Mouse (Mus musculus): ENCODE results near the gene Sbf2. TPM values are rescaled to one million over a fixed set of nuclear protein-coding genes. Genes with fewer than 3 reads are reported as not detected.

The Sbf2 gene
- total and polyA plus RNA-seq, 2 experiments from 2014 or later = 41.0 to 80.1 TPM

DNA sequence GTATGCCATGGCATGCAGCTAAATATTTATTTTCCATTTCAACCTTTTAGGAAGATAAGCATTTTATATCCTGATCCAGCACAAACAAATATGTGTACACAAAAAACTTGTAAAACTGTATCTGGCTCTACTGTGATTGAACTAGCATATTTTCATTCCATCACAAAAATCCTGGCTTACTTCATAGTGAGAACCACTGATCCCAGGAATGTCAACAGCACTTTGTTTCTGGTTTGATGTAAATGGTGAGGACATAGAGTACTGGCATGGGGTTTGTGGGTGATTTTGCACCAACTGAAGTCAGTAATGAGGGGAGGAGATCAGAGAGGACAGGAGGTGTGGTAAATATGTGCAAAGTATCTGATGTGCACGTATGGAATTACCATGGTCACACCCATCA lies 352.1 kb downstream of the Sbf2 start:
- DNase-seq (ENCODE audit: low spot score) = no peak
- Histone ChIP-seq H3K4me2 (ENCODE audit: low read depth, low read length, poor library complexity, severe bottlenecking) (no peak overlapping the region), H3K4me3 (ENCODE audit: low read depth, low read length) (no peak overlapping the region), H3K9ac (replicated peaks; ENCODE audit: low read length, poor library complexity, severe bottlenecking) (no peak overlapping the region), H3K9me3 (ENCODE audit: low read length) (no peaks in the 10 kb centered on the region), H3K27me3 (ENCODE audit: insufficient read depth, low read length) (no peaks in the 10 kb centered on the region), H3K36me3 (ENCODE audit: insufficient read depth, low read length) (no peaks in the 10 kb centered on the region), H3K4me1 (ENCODE audit: insufficient read depth, low read length) (no peaks in the 10 kb centered on the region), H3K27ac (ENCODE audit: low read depth, low read length) (no peak overlapping the region)
- no peak for ATAC-seq (ENCODE audit: low FRiP score)
- 78% methylated on average over 1 of the region's 1 CpGs for WGBS
- TF ChIP-seq CTCF (IDR thresholded peaks at IDR 0.05) = no peak

DNA sequence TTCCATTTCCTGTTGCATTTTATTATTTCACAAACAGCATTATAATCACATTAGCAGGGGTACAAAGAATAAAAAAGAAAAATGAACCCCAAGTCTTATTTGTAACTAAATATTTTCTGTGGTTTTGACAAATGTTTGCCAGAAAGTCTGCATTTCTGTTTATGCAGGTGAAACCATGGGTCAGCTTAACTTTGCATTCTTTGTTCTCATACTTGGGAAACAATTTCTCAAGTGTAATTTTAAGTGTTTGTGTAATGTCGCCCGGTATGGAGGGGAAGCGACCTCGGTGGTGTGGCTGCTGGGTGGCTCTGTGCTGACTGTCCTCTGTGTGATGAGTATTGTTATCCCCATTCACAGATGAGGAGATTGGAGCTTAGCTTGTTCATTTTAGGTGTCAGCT lies 352.9 kb downstream of the Sbf2 start:
- Histone ChIP-seq H3K36me3 (ENCODE audit: insufficient read depth, low read length) (no peaks in the 10 kb centered on the region), H3K4me2 (ENCODE audit: low read depth, low read length, poor library complexity, severe bottlenecking) (no peak overlapping the region), H3K27ac (ENCODE audit: low read depth, low read length) (no peak overlapping the region), H3K27me3 (ENCODE audit: insufficient read depth, low read length) (no peaks in the 10 kb centered on the region), H3K9me3 (ENCODE audit: low read length) (no peaks in the 10 kb centered on the region), H3K9ac (replicated peaks; ENCODE audit: low read length, poor library complexity, severe bottlenecking) (no peak overlapping the region), H3K4me1 (ENCODE audit: insufficient read depth, low read length) (no peaks in the 10 kb centered on the region), H3K4me3 (ENCODE audit: low read depth, low read length) (no peak overlapping the region)
- TF ChIP-seq CTCF (IDR thresholded peaks at IDR 0.05) = no peak
- 82% methylated on average over 4 of the region's 4 CpGs for WGBS
- DNase-seq (ENCODE audit: low spot score) = no peak
- ATAC-seq (ENCODE audit: low FRiP score) = no peak

GRCm38 (mm10) chr7:110259966-110260711 lies 354.6 kb downstream of the Sbf2 start:
- Histone ChIP-seq H3K9me3 (ENCODE audit: low read length) (no peaks in the 10 kb centered on the region), H3K36me3 (ENCODE audit: insufficient read depth, low read length) (no peaks in the 10 kb centered on the region), H3K4me1 (ENCODE audit: insufficient read depth, low read length) (no peaks in the 10 kb centered on the region), H3K9ac (replicated peaks; ENCODE audit: low read length, poor library complexity, severe bottlenecking) (no peak overlapping the region), H3K27ac (ENCODE audit: low read depth, low read length) (no peak overlapping the region), H3K27me3 (ENCODE audit: insufficient read depth, low read length) (no peaks in the 10 kb centered on the region), H3K4me3 (ENCODE audit: low read depth, low read length) (no peak overlapping the region), H3K4me2 (ENCODE audit: low read depth, low read length, poor library complexity, severe bottlenecking) (no peak overlapping the region)
- ATAC-seq (ENCODE audit: low FRiP score) = no peak
- no peak for TF ChIP-seq CTCF (IDR thresholded peaks at IDR 0.05)
- WGBS = 82% methylated on average over 4 of the region's 4 CpGs
- DNase-seq (ENCODE audit: low spot score) = peak; percentile 30

DNA sequence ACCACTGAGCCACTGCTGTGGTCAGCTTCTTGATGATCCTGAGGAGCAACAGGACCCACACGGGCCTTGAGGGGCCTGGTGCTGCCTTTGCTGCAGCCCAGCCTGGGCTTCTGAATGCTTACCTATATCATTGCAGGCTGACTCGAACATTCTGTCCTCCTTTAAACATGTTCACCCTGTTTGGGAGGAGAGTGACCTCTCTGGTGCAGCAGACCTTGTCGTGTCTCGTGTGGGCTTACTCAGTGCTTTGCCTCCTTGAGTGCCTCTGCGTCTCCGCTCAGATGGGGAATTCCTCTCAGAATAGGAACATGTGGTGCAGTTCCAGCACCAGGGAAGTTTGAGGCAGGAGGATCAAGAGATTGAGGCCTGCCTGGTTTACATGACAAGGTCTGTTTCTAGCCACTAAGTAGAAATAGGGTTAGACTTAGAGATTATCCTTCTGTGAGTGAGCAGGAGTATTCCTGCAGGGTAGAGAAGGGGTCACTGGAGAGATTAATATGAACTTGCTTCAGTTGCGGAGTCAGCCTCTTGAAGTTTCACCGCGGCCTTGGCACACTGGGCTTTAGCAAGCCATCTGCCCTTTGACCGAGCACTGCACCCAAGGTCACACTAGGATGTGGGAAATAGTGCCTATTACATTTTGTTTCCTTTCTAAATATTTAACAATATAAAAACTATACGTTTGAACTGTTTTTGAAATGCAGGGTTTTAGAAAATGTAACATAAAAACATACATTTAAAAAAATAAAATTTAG lies 356.3 kb downstream of the Sbf2 start:
- ATAC-seq (ENCODE audit: low FRiP score) (no peak), DNase-seq (ENCODE audit: low spot score) (no peak)
- Histone ChIP-seq H3K9me3 (ENCODE audit: low read length) (no peaks in the 10 kb centered on the region), H3K36me3 (ENCODE audit: insufficient read depth, low read length) (no peaks in the 10 kb centered on the region), H3K27me3 (ENCODE audit: insufficient read depth, low read length) (no peaks in the 10 kb centered on the region), H3K27ac (ENCODE audit: low read depth, low read length) (no peak overlapping the region), H3K4me1 (ENCODE audit: insufficient read depth, low read length) (no peaks in the 10 kb centered on the region), H3K4me3 (ENCODE audit: low read depth, low read length) (no peak overlapping the region), H3K9ac (replicated peaks; ENCODE audit: low read length, poor library complexity, severe bottlenecking) (no peak overlapping the region), H3K4me2 (ENCODE audit: low read depth, low read length, poor library complexity, severe bottlenecking) (no peak overlapping the region)
- no peak for TF ChIP-seq CTCF (IDR thresholded peaks at IDR 0.05)
- 86% methylated on average over 11 of the region's 11 CpGs for WGBS

Other genes starting within 250 kb of the Sbf2 start
- 0.82 and 1.2 TPM in 2 replicates for gene Adm, start 12.7 kb upstream of the Sbf2 start, total RNA-seq (2014; rRNA removed)
- gene Adm, start 12.7 kb upstream of the Sbf2 start, polyA plus RNA-seq (2015; fragmentation: Nextera tagmentation; extraction: Ambion mirVana) = 2.5 and 2.6 TPM in 2 replicates
- 20.6 and 22.7 TPM in 2 replicates for gene Ampd3, start 153.3 kb upstream of the Sbf2 start, total RNA-seq (2014; rRNA removed)
- 13.2 and 16.2 TPM in 2 replicates for gene Ampd3, start 153.3 kb upstream of the Sbf2 start, polyA plus RNA-seq (2015; fragmentation: Nextera tagmentation; extraction: Ambion mirVana)
- gene Rnf141, start 229.5 kb upstream of the Sbf2 start, total RNA-seq (2014; rRNA removed) = 88.5 and 133 TPM in 2 replicates
- 28.5 and 29.6 TPM in 2 replicates for gene Rnf141, start 229.5 kb upstream of the Sbf2 start, polyA plus RNA-seq (2015; fragmentation: Nextera tagmentation; extraction: Ambion mirVana)
- gene Lyve1, start 248.3 kb upstream of the Sbf2 start, total RNA-seq (2014; rRNA removed) = 9.7 and 12.5 TPM in 2 replicates
- gene Lyve1, start 248.3 kb upstream of the Sbf2 start, polyA plus RNA-seq (2015; fragmentation: Nextera tagmentation; extraction: Ambion mirVana) = 5.4 and 7.2 TPM in 2 replicates

Measured in midbrain, postnatal 0 days (tissue).